Mouse (Mus musculus): Measurements from ENCODE around the gene Itpr3.

Gene Itpr3

DNA sequence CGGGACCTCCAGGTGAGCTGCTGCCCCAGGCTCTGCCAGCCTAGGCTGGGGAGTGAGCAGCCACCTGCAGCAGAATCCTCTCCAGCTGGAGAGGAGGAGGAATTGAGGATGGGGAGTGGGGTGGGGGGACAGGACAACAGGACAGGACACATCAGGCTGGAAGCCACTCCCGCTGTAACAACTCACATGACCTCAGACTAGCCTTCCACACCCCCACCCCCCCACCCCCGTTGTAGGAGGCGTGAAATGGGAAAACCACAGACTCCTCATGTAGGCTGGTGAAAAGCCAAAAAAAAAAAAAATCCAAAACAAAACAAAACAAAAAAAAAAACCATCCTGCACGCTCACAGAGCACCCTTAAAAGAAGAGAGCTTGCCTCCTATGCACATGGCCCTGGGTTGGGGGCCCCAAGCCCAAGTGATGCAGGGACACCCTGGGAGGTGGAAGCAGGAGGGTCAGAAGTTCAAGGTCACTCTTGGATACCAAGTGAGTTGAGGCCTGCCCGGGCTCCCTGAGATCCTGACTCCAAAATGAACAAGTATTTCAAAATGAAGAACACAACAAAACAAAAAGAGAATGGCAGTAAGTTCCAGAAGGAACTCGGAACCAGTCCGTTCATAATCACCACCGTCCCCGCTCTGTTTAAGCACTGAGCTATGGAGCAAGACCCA is 17.5 kb upstream of the Itpr3 start:
- DNase-seq: no peak

DNA sequence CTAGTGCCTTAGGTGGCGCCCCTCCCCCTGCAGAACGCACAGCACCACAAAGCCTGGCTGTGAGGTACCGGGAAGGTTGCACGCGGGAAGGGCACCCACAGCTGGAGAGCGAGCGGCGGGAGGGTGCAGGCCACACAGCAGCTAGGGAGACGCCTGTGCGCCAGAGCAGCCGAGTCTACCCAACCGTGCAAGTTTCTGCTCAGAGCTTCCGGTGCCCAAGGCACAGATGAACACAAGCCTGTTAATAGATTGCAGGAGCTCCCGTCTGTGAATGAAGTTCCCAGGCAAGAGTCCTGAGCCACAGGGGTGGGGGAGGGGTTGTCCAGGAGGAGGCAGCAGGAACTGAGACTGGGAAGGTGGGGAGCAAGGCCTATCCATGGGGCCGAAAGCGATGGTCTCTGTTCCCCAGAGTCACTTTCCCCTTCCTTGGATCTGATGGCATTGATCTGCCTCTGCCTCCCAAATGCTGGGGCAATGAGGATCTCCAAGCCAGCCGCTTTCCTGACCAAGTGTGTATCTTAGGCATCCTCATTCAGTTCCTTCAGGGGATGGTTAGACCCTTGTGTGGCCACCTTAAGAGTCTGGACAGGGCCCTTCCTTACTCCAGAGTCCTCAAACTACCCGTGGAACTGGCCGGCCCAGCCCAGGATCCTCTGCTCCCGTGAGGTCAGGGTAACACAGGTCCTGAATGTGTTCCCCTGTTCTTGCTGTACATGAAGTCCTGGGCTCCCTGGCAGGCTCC is 16.6 kb upstream of the Itpr3 start:
- DNase-seq: peak; percentile 65

DNA sequence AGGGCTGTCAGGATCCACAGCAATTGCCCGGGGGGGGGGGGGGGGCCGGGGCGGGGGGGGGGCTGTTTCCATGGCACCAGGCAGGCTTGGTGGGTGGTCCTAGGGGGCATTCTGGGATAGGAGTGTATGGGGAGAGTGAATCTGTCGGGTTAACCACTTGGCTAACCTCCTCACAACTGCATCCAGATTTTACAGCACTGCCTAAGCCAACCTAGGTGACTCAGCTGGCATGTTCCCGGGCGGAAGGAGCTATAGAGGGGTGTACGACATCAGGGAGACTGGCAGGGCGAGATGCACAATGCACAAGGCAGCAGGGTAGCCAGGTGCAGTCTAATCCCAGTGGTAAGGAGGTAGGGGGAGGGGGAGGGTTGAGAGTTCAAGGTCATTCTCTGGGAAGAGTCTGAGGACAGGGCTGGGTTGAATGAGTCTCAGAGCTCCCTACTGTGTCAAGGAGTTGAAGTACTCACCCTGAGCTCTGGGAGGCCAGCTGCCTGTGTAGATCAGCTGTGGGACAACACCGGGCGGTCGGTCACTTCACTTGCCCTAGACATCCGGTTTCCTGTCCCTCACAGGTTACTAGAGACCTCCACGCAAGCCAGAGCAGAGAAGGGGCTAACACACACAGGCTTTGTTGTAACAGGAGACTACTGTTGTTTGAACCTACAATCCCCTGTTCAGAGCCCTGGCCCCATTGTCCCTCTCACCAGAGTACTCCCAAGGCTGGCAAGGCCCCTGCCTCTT is 15.9 kb upstream of the Itpr3 start:
- DNase-seq: no peak

DNA sequence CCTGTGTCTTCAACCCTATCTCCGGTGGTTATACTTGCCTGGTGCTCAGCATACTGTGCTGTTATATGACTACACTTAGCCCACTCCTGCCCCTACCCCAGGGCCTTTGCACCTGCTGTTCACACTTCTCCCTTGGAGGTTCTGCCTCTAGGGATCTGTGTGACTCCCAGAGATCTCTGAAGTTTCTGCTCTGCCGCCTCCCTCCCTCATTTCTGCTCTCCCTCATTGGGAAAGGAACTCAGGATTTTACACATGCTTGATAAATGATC is 15.4 kb upstream of the Itpr3 start:
- no peak for DNase-seq

DNA sequence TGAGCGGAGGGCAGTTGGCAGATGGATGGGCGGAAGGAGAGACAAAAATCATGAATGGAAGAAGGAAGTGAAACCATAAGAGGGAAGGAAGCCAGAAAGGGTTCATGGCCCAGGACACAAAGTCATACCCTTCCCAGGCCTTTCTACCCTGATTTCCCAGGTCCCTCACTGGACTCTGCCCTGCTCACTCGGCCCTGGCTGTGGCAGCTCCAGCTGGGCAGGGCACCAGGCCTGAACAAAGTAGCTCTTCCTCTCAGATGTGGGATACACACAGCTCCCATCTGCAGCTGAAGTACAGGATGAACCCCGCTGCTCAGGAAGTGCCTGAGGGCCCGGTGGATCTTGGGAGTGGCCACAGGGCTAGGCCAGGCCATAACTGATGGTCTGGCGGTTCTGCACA is 14.3 kb upstream of the Itpr3 start:
- no peak for DNase-seq

DNA sequence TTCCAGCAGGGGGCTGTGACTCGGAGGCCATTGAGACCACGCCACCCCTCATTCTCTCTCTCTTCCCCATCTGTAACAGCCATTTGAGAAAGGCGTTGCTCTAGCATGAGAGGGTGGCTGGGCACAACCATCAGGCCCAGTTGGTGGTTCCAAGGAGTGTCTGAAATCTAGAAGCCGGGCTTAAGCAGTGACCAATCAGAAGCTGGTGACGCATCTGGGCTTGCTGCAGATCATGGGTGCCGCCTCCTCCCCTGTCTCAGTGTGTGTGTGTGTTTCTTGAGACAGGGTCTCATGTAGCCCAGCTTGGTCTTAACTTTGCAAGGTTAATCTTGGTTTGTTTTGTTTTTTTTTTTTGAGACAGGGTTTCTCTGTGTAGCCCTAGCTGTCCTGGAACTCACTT is 11.9 kb upstream of the Itpr3 start:
- no peak for DNase-seq

DNA sequence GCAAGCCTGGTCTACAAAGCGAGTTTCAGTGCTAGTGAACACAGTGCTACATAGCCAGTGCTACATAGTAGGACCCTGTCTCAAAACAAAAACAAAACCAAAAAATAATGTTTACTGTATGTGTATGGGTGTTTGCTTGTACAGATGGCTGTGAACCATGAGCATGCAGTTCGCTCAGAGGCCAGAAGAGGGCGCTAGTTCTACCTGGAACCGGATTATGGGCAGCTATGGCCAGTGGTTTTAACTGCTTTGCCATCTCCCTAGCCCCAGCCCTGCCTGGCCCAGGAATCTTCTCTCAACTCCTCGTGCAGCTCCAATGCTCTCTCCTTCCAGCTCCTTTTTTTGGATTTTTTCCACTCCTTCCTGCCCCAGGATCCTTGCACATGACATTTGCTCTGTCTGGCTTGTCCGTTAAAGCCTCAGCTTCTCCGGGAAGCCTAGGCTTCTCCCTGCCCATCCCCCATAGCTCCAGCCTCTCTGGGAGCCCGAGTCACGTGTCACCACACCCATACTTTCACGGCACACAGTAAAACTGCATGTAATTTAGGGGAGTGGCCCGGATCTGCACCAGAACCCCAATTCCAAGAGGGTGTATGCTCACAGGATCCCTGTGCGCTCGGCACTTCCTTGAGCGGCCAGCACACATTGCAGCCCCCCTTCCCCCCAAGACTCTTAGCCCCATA is 9.2 kb upstream of the Itpr3 start:
- DNase-seq: no peak

DNA sequence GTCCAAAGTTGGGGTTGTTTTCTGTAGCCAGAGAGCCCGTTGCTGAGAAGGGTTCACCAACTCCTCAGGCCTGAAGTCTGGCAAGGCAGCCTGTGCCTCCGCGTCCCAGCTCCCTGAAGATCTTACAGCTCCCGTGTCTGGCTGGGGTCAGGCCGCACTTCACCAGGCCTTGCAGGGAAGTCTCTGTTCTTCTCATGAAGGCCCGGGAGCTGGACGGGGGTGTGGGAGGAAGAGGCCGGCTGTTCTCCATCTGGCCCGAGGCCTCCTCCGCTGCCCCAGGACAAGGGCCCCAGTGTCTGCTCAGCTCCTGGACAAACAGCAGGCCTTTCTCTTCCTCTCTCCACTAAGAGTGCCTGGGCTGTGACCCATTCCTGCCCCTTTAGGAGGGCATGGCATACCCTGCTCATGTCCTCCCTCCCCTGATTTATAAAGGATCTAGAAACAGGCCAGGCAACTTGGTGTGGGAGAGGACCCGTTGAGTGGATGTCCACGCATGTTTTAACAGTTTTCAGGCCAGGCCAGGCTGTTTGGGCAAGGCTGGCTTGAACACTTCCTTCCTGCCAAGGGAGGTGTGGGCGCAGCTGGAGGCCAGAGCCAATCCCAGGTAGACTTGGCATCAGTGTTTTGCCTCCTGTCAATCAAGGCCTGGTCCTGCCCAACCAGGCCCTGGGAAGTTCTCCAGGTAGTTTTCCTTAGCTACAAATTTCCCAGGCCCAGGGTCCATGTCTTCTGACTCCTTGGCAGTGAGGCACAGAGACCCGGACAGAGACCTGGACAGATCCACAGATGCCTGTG is 8.5 kb upstream of the Itpr3 start:
- no peak for DNase-seq

DNA sequence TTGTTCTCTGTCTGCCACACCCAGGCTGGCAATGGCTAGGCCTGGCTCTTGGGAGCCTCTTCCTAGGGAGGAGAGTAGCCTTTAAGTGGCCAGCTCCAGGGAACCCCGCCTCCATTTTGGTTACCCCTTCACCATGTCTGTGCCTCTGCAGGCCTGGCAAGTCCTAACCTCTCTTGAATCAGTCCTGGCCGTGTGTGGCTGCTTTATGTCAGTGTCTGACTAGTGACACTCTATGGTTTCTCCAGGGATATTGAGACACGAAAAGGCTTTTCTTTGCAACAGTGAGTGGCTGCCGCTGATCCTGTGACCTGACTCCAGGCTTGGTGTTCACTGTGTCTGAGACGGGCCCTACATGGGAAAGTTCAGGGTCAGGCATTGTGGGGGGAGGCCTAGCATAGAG is 6.3 kb upstream of the Itpr3 start:
- no peak for DNase-seq

DNA sequence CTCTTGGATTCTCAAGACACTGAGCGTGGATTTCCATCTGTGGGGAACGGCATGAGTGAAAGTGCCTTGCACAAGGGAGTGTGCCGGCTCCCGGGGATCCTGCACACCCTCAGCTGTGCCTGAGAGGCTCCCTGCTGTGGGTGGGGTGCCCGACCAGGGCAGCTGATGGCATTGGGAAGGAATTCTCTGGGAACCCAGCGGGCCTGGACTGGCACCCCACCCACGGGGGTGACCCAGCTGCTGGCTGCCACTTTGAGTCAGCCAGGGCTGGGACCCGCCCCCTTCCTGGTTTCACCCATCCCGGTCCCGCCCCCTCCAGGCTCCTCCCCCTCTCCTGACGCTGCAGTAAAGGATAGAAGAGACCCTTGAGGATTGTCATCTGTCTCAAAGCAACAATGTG is 5.6 kb upstream of the Itpr3 start:
- no peak for DNase-seq

DNA sequence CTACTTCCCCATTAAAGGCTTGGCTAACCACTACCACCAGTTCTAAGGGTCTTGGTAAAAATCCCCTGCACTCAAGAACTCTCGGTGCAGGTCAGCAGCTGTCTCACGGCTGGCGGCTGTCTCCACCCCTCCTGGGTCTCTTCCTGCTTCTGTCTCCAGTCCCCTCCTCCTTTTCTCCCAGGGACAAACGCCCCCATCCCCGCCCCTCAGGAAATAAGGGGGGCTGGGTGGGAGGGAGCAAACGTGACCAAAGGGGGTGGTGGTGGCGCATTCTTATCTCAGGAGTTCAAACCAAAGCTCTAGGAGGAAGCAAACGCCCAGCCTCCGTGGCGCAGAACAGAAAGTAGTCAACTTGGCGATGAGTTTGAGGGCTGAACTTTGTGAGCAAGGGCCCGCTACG is 934 bp upstream of the Itpr3 start:
- peak; percentile 72 for DNase-seq

DNA sequence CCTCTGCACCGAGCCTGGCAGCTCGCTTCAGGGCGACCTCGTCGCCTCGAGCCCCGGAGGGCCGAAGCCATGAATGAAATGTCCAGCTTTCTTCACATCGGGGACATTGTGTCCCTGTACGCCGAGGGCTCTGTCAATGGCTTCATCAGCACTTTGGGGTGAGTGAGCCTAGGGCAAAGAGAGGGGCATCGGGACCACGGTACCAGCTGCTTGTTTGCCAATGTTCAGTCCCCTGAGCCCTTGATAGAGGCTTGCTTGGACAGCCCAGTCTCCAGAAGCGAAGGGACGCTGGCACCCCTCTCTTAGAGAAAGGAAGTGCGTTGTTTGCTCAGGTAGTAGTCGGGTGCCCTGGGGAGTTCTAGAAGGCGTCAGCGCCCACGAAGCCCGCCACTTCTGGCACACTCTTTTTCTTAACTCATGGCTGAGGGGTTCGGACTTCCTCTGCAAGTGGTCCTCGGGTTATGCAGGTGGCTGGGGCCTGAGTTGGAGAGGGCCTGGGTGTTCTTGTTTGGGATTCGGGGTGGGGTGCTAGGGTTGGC is 482 bp downstream of the Itpr3 start:
- DNase-seq: no peak

DNA sequence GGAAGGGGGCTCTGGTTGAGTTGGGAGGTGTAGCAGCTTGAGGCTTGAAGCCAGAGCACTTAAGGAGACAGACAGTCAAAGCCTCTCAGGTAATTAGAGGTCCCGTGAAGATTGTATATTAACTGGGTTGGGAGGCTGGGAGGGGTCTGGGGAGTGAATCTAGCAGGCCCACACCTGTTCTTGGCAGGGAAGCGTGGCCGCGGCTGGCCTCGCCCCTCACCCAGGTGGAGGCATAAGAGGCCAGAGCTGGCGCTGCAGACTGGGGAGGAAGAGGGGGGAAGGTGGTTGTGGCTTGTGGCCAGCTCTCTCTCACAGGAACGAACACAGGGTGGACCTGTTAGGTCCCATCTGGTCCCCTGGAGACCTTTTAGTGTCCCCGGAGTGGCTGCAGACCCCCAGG is 3.6 kb downstream of the Itpr3 start:
- no peak for DNase-seq

DNA sequence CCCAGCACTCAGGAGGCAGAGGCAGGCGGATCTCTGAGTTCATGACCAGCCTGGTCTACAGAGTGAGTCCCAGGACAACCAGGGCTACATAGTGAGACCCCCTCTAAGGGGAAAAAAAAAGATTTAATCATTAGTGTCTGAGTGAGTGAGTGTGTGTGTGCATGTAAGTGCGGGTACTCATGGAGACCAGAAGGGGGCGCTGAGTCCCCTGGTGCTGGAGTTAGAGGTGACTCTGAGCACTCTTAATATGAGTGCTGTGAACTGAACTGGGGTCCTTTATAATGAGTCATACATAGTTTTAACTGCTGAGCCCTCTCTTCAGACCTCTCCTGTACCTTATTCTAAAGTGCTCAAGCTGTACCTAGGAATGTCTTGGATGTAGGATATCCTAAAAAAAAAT is 4.6 kb downstream of the Itpr3 start:
- DNase-seq: no peak

DNA sequence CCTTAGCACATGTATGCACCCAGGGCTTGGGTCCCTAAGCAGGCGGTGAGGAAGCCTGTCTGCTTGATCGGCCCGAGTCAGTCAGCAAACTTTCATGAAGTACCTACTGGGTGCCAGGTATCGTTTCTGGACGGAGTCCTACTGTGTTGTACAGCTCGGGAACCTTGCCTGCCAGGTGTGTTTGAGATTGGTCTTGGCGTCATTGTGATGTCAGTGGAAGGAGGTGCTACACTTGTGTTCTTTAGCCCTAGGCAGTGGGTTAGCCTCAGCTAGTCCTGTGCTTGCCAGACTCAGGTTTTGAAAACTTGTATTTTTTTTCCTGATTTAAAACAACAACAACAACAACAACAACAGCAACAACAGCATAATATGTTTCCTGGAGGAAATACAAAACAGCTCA is 5.6 kb downstream of the Itpr3 start:
- no peak for DNase-seq

DNA sequence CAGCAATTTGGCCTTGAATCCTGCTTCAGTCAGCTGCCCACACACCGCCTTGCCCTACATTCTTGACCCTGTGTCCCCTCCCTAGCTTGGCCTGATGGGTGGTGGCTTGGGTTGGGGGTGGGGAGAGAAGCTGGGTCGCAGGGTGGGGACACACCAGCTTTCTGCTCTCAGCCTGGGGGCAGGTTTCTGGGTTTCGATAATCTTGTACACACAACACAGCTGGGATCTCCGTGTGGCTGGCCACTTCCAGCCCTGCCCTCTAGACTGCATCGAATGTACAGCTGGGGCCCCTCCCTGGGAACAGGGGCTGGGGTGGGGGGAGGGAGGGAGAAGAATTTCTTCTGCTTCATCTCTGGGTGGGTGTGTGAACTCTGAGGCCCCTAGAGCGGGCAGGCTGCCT is 6.6 kb downstream of the Itpr3 start:
- no peak for DNase-seq

DNA sequence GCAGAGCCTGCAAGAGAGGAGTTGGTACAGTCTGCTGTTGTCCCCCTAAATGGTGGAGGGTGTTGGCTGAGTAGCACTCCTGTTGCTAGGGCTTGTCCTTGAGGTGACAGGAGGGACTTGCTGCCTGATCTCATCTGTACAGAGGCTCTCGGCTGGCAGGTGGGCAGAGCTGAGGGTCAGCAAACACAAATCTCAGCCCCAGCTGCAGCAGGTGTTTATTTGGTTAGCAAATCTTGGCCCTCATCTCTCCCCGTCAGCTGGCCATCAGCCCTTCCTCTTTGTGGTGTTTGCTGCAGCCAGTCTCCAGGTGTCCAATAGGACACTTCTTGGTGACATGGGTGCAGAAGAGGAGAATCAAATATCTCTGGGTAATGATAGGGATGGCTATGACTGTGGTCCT is 7.1 kb downstream of the Itpr3 start:
- no peak for DNase-seq

DNA sequence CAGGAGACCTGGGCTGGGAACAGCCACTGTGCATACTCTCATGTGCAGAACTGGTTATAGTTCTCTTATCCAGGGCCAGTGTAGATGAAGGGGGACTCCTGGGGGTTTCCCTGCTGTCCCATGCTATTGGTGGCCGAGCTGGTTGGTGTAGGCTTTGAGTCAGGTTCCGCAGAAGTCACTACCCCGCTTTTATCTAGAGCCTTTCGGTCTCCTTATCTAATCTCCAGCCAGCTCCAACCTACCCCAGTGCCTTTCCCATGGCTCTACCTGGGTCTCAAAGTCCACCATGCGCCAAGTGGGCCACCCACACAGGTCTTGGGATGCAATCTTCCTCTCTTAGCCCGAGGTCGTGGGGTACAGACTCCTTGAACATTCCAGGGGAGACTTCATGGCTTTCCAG is 9.0 kb downstream of the Itpr3 start:
- no peak for DNase-seq

DNA sequence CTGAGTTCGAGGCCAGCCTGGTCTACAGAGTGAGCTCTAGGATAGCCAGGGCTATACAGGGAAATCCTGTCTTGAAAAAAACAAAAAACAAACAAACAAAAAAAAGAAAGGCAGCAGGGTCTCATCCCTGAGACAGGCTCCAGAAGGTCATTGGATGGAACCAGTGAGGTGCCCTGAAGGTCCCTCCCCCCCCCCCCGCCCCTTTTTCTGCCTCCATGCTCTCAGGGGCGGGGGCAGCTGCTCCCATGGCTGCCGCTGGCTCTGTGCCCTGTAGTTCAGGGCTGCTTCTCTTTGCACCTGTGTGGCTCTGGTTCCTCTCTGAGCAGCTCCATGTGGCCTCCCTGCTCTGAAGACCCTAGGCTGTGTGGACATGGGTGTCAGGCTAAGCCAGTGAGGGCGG is 12.0 kb downstream of the Itpr3 start:
- DNase-seq: no peak

DNA sequence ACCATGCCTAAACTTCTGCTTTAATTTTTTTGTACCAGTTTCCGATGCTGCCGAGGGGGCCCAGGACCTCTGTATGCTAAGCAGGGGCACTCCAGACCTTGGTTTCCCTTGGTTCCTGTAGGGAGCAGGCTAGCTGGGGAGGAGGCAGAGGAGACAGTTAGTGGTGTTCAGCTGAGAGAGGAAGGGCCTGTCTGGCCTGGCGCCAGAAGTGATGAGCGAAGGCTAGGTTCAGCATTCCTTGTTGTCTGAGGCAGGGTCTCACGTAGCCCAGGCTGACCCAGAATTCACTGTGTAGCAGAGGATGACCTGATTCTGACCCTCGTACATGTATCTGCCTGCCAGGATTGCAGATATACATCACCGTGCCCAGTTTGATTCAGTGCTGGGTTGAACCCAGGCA is 13.8 kb downstream of the Itpr3 start:
- DNase-seq: no peak

DNA sequence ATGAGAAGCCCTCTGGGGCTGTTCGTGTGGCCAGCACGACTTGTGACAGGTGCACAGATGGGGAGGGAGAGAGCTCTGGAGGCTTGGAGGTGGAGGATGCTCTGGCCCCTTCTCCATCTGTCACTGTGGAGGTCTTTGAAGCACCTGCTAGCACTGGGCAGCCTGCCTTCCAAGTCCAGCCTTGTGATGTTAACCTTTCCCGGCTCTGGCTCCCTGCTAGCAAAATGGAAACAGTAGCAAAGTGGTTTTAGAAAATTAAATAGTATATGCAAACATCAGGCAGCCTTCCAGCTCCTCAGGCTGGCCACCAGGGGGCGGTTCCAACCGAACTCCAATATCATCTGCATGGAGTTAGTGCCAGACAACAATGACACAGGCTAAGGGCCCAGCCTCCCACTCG is 14.5 kb downstream of the Itpr3 start:
- no peak for DNase-seq

DNA sequence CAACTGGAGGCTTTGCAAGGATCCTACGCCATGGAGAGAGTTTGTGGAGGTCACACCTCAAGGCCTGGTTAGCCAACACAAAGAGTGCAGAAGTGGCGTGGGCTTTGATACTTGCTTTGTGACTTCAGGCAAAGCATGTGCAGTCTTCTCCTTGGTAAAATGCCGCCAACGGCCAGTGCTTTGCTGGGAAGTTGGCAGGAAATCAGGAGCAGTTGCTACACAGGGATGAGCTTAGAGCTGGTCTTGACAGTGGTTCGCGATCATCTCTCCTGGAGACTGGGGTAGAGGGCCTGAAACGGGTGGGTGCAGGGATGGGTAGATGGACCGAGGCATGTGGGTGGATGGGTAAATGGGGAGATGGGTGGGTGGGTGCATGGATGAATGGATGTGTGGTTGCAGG is 15.3 kb downstream of the Itpr3 start:
- DNase-seq: no peak

DNA sequence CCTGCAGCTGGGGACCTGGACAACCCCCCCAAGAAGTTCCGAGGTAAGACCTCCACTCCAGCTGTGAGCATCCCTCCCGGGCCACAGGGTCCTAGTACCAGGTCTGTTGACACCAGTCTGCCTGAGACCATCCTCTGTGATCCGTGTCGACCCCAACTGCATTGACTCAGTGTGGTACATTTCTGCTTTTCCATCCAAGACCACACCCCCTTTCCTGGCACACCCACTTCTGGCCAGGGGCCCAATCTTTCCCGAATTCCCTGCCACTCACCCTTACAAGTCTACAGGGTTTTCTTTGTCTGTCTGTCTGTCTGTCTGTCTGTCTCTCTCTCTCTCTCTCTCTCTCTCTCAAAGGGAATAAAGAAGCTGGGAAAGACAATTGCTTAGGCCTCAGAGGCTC is 16.0 kb downstream of the Itpr3 start:
- DNase-seq: no peak

All from kidney, adult 18-20 months (tissue).